Mouse (Mus musculus) left cerebral cortex, postnatal 25 days (tissue): ENCODE data around the gene Rps24. TPM values are rescaled to one million over a fixed set of nuclear protein-coding genes. Genes with fewer than 3 reads are reported as not detected.
A peak's percentile ranks its signal among the peaks of the same experiment; 100 is the strongest.
"Not testable (repeated sequence)": the region's sequence is repeated elsewhere in the genome, so short reads cannot be mapped to it uniquely, and the experiment has no call there.

Experiments used
- DNase-seq, 2 experiments: peaks; one replicate each; pipeline ENCODE4 v3.0.0; 2022; ENCODE audit warnings: low spot score in 2 of 2, mixed read lengths in 1 of 2
- intact Hi-C: fragments of 180-260 bp; cut with DNase I; formaldehyde crosslinking; loops from one replicate; pipeline ENCODE4 v1.15.1; 2025
- total RNA-seq, 2 experiments: library from RNA; stranded (reverse); gene quantifications; 2 replicates each; pipeline ENCODE4 v1.2.3; 2021

Rps24 gene
- total RNA-seq: 100 to 1,000 TPM; 645 to 677 TPM

DNA sequence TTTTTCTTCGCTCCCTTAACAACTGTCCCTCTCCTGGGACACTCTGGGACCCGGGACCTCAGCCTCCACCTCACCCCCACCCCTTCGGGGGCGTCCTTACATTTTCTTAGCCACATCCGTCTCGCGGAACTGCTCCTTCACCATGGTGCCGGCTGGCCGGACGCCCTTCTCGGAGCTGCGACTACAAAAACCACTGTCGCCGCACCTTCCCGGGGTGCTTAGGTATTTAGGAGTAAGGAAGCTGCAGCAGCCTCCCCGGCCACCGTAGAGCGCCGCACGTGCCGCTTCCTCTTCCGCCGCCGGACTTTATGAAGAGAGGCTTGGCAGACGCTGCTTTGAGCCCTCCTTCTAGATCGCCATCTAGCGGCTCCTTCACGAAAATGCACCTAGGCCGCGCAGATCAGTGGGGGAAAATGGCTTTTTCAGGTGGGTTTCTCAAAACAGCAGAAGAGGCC is at the start of gene Rps24, which contains the start of gene Polr3a:
Gene Rps24, plus strand, starts transcription at position 353 of the 455 bp plus-strand sequence.
Gene Polr3a, minus strand, starts transcription at position 286 of the 455 bp plus-strand sequence.
- DNase-seq: peak; percentile 94 to 96
- intact Hi-C loops: no loop called here

DNA sequence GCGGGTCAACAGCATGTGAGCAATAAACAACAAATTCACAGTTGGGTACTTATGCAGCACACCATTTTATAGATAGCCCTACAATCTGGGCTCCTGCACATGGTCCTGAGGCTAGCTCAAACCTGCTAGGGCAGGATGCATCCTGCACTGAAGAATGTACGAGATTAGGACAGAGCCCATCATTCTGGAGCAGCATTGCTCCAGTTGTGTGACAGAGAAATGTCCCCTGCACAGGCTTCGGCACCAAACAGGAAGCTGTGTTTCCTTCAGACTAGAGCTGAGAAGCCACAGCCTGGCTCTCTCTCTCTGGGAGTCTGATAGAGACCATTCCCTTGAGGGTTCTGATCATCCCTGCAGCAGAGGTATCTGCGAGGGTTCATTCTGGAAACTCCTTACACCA is 43.4 kb upstream of the Rps24 start:
- intact Hi-C loops: loop anchor here (5.0 kb wide), 1 partner anchor 56 kb away; no protein-coding TSS in a partner anchor
- not testable (repeated sequence) for DNase-seq

DNA sequence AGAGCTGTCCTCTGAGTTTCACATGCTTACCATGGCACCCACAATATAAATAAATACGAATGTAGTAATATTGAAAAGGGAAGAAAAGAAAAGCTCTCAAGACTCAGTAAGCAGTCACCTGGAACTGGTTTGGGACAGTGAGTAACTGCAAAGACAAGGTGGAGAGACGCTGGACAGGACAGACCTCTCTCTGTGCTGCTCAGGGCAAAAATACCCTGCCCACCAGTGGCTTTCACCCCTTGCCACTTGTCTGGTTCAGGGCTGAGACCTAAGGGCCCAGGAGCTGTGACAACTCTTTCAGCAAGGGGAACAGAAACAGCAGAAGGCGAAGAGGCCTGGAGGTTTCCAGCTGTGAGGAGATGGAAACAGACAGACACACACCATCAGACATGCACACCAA is 28.7 kb upstream of the Rps24 start:
- DNase-seq: no peak
- intact Hi-C loops: loop anchor here (10.0 kb wide), 1 partner anchor 143 kb away; no protein-coding TSS in a partner anchor

DNA sequence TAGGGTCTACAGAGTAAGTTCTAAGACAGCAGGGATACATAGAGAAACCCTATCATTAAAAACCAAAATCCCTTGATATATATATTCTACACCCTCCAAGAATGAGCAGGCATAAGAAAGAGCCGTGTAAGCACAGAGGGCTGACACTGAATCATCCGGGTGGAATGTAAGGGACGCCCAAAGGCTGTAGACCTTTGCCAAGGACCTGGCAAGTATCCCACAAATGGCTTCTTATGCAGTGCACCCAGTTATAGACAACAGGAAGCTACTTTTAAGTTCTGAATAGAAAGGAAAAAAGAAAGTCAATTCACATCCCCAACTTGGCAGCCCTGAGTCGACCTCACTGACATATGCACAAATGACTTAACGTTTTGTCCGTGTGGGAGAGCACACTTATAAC is 18.1 kb upstream of the Rps24 start:
- no peak for DNase-seq
- intact Hi-C loops: loop anchor here (10.0 kb wide), 1 partner anchor 324 kb away; no protein-coding TSS in a partner anchor

DNA sequence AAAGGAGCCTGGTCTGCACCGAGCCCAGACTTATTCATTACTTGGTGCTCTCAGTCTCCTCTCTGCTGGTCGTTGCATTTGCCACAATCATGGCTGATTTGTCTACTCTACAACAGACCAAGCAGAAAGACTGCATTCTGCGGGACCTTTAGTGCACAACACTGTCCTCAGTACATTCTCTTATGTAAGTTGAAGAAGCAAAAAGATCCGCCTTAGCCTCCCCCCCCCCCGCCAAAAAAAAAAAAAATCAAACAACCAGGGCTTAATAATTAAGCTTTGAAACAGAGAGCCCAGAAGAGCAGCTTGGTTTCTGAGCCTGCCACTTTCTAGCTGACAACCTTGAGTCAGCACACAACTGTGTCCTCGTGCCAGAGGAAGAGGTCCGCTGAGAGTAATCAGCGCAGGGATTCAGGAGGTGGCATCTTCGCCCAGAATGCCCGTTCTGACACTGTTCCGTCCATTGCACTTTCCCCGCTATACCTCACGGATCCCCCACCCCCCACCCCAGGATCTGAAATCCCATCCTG is 621 bp upstream of the Rps24 start:
- intact Hi-C loops: no loop called here
- DNase-seq: no peak

DNA sequence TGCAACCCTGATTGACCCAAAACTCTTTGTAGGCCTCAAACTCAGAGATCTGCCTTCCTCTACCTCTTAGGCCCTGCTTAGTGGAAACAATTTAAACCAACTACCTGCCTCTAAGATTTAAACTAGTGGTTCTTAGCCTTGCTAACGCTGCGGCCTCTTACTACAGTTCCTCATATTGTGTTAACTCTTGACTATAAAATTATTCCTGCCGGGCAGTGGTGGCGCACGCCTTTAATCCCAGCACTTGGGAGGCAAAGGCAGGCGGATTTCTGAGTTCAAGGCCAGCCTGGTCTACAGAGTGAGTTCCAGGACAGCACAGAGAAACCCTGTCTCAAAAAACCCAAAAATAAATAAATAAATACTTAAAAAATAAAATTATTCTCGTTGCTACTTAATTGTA is 2.8 kb downstream of the Rps24 start:
- intact Hi-C loops, DNase-seq: not testable (repeated sequence)

DNA sequence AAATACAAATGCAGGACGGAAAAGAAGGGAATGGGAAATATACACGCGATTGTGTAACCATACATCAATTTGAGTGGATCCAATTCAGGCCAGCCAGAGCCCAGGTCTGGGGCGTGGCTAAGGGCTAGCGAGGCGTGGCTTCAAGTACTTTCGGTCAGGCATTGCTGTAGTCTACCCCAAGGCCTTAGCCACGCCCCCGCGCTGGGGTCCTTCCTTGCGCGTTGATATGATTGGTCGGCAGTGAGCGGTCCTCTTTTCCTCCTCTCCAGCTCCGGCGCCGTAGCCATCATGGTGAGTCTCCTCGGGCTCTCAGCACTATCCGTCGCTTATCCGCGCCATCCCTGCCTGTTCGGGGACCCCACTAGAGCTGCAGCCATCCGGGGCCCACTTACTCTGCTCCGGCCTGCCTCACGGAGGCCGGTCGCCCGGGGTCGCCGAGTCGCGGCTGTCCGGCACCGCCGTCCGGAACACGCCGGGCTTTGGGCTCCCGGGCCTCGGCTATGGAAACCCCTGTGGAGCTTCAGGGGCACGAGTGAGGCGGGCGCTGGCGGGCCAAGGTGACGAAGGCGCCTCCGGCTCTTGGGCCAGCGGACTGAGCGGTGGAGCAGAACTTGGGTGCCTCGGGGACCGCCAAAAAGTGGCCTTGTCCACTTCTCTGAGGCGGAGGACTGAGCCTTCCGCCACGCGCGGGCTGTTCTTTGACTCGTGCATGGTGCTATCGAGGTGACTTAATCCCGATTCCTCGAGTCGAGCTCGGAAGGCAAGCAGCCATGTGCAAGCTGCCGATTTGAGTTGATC is 3.7 kb downstream of the Rps24 start:
- peak; percentile 98 to 99 for DNase-seq
- intact Hi-C loops: no loop called here

DNA sequence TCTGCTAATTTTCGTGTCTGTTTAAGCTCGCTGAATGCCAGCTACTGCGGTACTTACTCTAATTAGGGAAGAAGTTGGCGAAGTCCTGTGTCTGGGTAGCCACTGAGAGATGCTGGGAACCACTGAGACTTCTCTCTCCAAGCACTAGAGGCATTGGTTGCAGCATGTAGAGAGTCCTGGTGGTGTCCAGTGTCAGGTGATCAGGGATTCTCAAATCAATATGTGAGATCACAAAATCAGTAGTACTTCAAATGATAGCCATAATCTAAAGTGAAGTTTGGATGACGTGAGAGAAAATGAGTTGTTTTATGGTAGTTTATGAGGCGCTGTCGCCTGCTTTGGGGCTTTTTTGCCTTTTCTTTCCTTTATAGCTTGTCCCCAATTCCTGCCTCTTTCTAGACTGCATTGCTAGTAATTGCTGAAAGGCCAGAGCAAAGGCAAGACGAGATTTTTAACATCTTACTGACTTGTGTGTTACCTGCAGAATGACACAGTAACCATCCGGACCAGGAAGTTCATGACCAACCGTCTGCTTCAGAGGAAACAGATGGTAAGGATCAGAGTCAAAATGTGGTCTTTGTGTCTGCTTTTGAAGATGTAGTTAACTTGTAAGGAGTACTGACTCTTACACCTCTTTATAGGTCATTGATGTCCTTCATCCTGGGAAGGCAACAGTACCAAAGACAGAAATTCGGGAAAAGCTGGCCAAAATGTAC is 4.5 kb downstream of the Rps24 start:
- intact Hi-C loops: no loop called here

DNA sequence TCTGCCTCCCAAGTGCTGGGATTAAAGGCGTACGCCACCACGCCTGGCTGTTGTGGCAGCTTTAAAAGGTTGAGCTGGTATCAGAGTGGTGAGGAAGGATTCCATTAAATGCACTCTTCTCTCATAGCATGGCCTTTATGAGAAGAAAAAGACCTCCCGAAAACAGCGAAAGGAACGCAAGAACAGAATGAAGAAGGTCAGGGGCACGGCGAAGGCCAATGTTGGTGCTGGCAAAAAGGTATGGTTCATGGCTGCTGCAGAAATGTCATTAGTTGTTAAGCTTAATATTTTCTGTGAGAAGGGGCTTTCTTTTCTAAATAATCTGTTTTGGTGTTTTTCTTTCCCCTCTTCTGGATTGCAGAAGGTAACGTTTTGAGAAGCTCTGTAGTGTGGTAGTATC is 6.3 kb downstream of the Rps24 start:
- intact Hi-C loops: no loop called here
- no peak for DNase-seq

More for the DNA sequence above, 4.5 kb downstream of the Rps24 start:
- no peak for DNase-seq

DNA sequence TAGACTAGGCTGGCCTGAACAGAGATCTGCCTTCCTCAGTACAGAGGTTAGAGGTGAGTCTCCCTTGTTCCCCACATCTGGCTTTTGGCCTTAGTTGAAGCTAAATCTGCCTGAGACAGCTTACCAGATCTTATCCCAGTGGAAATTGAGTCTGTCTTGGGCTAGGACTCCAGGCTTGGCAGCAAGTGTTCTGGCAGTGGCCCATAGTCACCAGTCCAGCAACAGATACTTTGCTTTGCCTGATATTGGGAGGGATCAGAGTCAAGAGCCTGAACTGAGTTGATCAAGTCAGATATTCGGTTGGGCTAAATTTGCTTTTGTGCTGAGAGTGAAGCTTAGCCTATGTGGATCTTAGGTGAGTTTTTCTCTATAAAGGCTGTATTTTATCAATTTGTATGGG is 9.6 kb downstream of the Rps24 start:
- no peak for DNase-seq
- intact Hi-C loops: loop anchor here (5.0 kb wide), 1 partner anchor 1206 kb away; no protein-coding TSS in a partner anchor

DNA sequence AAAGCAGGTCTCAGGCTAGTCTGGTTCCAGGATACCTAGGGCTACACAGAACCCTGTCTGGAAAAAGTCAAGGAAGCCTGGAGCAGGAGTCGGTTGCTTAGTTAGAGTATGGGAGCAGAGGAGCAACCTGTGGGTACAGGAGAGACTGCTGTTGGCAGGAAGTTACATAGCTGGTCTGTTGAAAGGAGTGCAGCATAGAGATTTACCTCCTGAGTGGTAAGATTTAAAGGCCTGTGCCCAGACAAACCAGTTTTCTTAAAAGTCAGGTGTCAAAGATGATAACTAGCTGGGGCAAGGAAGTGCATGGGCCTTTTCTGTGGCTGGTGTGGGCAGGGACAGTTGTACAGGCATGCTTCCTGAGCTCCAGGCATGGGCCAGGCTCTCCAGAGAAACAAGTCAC is 10.5 kb downstream of the Rps24 start:
- intact Hi-C loops: loop anchor here (5.0 kb wide), 1 partner anchor 1205 kb away; no protein-coding TSS in a partner anchor

DNA sequence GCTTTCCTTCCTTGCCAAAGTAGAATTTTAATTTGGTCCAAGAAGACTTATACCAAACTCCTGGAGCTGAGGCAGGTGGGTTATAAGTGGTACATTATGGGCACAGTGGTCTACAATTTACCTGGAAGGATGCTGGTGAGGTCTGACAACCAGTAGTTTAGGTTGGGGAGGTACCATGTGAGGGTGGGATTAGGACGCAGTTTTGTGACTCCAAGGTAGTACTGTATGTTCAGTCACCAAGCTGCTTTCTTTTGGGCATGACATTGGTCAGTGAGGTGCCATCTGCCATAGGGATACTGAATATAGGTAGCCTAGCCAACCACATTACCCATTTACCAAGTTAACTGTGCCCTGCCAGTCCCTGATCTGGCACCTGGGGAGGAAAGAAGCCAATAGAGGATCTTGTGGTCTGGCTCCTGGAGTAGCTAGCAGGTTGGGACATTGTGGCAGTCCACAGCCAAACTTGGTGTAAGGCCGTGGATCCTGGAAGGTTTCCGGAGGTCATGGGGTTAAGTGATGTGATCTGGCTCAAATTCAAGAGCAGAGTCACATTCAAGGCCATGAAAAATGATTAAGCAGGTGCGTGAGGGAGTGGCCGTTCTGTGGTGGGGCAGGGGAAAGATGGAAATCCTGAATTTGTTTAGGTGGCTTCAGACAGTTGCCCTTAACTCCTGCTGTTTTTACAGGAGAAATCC is 11.8 kb downstream of the Rps24 start:
- intact Hi-C loops: loop anchor here (5.0 kb wide), 1 partner anchor 1204 kb away; no protein-coding TSS in a partner anchor
- DNase-seq: no peak

More for the DNA sequence above, 10.5 kb downstream of the Rps24 start:
- DNase-seq: no peak

DNA sequence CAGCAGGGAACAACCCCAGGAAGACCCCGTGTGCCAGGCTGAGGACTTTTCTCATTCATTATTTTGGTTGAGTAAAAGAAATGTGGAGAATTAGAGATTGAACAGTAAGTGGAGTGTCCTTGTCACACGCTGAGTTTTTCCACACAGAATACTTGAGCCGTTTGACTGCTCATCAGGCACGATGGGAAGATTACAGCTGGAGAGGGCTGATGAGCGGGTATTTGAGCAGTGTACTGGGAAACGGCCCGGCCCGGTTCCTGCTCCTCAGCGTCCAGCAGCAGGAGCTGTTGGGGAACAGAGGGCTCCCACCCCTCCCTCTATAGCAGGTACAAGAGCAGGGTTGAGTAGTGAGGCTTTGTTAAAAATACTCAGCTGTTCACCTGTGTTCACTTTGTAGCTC is 12.6 kb downstream of the Rps24 start:
- no peak for DNase-seq
- intact Hi-C loops: loop anchor here (5.0 kb wide), 1 partner anchor 1203 kb away; no protein-coding TSS in a partner anchor

DNA sequence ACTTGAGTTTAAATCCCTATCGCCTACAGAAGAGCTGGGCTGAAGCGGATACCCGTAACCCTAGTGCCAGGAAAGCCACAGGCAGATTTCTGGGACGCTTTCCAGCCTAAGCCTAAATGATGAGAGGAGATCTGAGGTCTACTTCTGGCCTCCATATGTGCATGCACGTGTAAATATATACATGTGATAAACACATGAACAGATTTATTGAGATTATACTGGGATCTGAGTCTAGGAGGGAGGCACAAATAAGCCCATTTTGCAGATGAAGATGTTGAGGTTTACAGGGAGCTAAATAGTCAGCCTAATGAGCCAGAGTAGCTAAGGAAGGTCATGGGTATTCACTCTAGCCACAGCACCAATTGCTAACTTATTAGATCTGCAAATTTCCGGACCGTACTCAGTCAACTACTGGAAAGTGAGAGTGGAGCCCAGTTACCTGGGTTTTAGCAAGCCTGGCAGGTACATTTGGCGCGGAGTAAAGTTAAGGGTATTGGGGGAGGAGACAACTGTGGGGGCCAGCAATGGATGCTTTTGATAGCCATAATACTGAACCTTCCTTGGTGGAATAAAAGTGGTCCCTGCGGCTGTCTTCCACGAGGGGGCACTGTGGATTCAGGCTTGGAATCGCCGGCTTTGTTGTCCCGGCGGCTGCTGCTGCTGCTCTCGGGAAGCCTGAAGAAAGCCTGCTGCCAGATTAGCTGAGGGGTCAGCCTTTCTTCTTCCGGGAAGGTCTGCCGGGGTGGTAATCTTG is 13.3 kb downstream of the Rps24 start:
- peak; percentile 87 to 88 for DNase-seq
- intact Hi-C loops: loop anchor here (2.0 to 10.0 kb wide), 5 partner anchors 42 to 1065 kb away; partner anchors contain the start of gene Zmiz1

DNA sequence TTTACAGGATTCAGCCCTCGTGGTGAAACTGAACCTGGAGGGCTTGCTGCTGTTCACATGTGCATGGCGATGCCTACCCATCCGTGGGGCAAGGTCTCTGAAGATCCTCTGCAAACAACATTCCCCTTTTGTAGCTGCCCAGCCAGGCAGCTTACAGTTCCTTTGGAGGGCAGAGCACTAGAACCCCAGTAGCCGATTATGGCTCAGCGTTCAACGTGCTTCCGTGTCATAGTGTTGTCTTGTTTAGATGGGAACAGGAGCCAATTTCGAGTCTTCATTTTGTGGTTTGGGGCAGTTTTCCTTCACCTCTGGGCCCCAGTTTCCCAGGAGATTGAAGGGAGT is 13.9 kb downstream of the Rps24 start:
- no peak for DNase-seq
- intact Hi-C loops: loop anchor here (2.0 to 10.0 kb wide), 5 partner anchors 41 to 1064 kb away; partner anchors contain the start of gene Zmiz1

DNA sequence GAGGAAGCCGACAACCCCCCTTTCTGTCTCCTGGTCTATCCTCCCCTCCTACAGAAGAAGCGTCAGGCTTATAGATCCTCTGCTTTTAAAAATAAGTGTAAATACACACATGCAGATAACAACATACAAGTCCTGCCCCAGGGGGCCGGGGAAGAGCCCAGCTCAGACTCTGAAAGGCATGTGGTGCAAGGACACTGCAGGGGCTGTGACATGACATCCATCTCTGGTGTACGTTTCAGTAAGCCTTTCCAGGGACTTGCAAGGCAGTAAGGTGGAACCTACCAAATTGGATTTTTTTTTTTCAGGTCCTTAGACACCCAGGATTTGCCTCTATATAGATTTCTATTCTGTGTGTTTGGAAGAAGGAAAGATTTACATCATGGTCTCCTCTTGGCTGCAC is 14.3 kb downstream of the Rps24 start:
- intact Hi-C loops: loop anchor here (2.0 to 10.0 kb wide), 5 partner anchors 41 to 1064 kb away; partner anchors contain the start of gene Zmiz1
- no peak for DNase-seq

DNA sequence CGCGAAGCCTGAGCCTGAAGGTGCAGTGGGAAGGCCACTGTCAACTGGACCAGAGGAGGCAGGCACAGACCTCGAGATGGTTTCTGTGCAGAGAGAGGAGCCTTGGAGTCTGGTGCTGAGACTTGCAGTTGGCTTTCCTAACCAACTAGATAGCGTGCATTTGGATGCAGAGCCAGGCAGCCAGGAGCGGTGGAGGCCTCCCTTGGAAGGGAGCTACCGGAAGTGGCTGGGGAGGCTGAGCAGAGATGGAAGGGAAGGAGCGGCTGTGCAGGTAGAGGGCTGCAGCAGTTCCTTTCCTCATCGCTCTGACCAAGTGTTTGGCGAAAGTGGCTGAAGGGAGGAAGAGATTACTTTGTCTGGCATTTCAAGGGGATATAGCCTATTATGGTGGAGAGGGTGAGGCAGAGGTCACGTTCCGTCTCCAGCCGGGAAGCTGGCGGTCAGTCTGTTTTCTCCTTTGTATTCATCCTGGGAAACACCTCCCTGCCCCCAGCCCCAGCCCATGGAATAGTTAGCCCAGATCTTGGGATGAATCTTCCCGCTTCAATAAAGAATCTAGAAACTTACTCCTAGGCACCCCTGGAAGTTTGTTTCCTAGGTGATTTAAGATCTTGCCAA is 20.6 kb downstream of the Rps24 start:
- intact Hi-C loops: loop anchor here (10.0 kb wide), 2 partner anchors 107 to 857 kb away; no protein-coding TSS in a partner anchor

More for the DNA sequence above, 20.6 kb downstream of the Rps24 start:
- no peak for DNase-seq
